Mouse (Mus musculus): ENCODE measurements around the gene Sptbn2. TPM values are rescaled to one million over a fixed set of nuclear protein-coding genes. Genes with fewer than 3 reads are reported as not detected.

Sptbn2 gene
- polyA plus RNA-seq, 1 experiment, result 132 TPM

GRCm38 (mm10) chr19:4729186-4729585, 18.2 kb downstream of the Sptbn2 start:
- Histone ChIP-seq H3K4me3 (replicated peaks; ENCODE audit: insufficient read depth, low read depth, low read length) (no peak overlapping the region), H3K27ac (ENCODE audit: insufficient read depth, low read length) (no peak overlapping the region), H3K4me1 (ENCODE audit: control insufficient read depth, insufficient read depth, low read length) (peaks cover 6% of the 10 kb centered on the region; the same call in 1 of the 2 replicates), H3K27me3 (ENCODE audit: control insufficient read depth, insufficient read depth, low read length) (no peaks in the 10 kb centered on the region)
- no peak for DNase-seq
- WGBS, result 78% methylated on average over 9 of the region's 9 CpGs
- no peak for TF ChIP-seq CTCF (IDR thresholded peaks at IDR 0.05; ENCODE audit: borderline replicate concordance, insufficient read depth, low read depth, low read length)

- Histone ChIP-seq H3K4me1 (ENCODE audit: control insufficient read depth, insufficient read depth, low read length) (peaks cover 6% of the 10 kb centered on the region; the same call in 1 of the 2 replicates), H3K27ac (ENCODE audit: insufficient read depth, low read length) (no peak overlapping the region), H3K4me3 (replicated peaks; ENCODE audit: insufficient read depth, low read depth, low read length) (no peak overlapping the region), H3K27me3 (ENCODE audit: control insufficient read depth, insufficient read depth, low read length) (no peaks in the 10 kb centered on the region)
- no peak for TF ChIP-seq POLR2A (IDR thresholded peaks at IDR 0.05; ENCODE audit: borderline replicate concordance, insufficient read depth, low read length)
- TF ChIP-seq CTCF (IDR thresholded peaks at IDR 0.05; ENCODE audit: borderline replicate concordance, insufficient read depth, low read depth, low read length), result no peak
- DNase-seq, result no peak
- 86% methylated on average over 3 of the region's 3 CpGs for WGBS
Measured at GRCm38 (mm10) chr19:4733052-4733451, 22.1 kb downstream of the Sptbn2 start.

GRCm38 (mm10) chr19:4737866-4738265, 26.9 kb downstream of the Sptbn2 start:
- TF ChIP-seq POLR2A (IDR thresholded peaks at IDR 0.05; ENCODE audit: borderline replicate concordance, insufficient read depth, low read length) (no peak), CTCF (IDR thresholded peaks at IDR 0.05; ENCODE audit: borderline replicate concordance, insufficient read depth, low read depth, low read length) (no peak)
- no peak for DNase-seq
- Histone ChIP-seq H3K27me3 (ENCODE audit: control insufficient read depth, insufficient read depth, low read length) (no peaks in the 10 kb centered on the region), H3K4me3 (replicated peaks; ENCODE audit: insufficient read depth, low read depth, low read length) (no peak overlapping the region), H3K27ac (ENCODE audit: insufficient read depth, low read length) (no peak overlapping the region; the same call in 1 of the 2 replicates), H3K4me1 (ENCODE audit: control insufficient read depth, insufficient read depth, low read length) (peaks cover 6% of the 10 kb centered on the region; the same call in 1 of the 2 replicates)
- 56% methylated on average over 13 of the region's 13 CpGs for WGBS

DNA sequence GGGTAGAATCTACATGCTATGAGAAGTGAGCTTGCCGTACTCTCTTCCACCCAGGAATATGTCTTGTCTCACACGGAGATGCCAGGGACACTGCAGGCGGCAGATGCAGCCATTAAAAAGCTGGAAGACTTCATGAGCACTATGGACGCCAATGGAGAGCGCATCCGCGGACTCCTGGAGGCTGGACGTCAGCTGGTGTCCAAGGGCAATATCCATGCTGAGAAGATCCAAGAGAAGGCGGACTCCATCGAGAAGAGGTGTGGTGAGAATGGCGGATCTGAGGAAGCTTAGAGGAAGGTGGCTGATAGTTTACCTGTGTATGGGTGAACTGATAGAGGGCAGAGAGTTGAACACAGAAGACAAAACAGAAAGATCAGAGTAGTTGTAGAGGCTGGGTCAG, 28.1 kb downstream of the Sptbn2 start:
- Histone ChIP-seq H3K4me3 (replicated peaks; ENCODE audit: insufficient read depth, low read depth, low read length) (no peak overlapping the region), H3K4me1 (ENCODE audit: control insufficient read depth, insufficient read depth, low read length) (no peaks in the 10 kb centered on the region; the same call in 1 of the 2 replicates), H3K27ac (ENCODE audit: insufficient read depth, low read length) (no peak overlapping the region), H3K27me3 (ENCODE audit: control insufficient read depth, insufficient read depth, low read length) (no peaks in the 10 kb centered on the region)
- WGBS, result 57% methylated on average over 11 of the region's 11 CpGs
- no peak for DNase-seq
- TF ChIP-seq POLR2A (IDR thresholded peaks at IDR 0.05; ENCODE audit: borderline replicate concordance, insufficient read depth, low read length) (no peak), CTCF (IDR thresholded peaks at IDR 0.05; ENCODE audit: borderline replicate concordance, insufficient read depth, low read depth, low read length) (no peak)

DNA sequence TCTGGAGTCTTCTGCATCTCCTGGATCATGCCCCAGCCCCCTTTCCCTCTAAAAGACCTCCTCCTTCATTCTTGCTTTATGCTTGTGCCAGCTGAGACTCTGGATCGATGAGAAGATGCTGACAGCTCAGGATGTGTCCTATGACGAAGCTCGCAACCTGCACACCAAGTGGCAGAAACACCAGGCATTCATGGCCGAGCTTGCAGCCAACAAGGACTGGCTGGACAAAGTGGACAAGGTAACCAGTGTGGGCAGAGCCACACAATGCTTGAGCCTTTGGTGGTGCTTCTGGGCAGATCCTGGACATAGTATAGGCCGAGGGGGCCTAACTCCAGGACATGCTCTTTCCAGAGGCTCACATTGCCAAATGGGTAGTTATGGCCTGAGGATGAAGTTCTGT, 28.8 kb downstream of the Sptbn2 start:
- TF ChIP-seq CTCF (IDR thresholded peaks at IDR 0.05; ENCODE audit: borderline replicate concordance, insufficient read depth, low read depth, low read length), result no peak
- TF ChIP-seq POLR2A (IDR thresholded peaks at IDR 0.05; ENCODE audit: borderline replicate concordance, insufficient read depth, low read length), result no peak
- DNase-seq, result no peak

DNA sequence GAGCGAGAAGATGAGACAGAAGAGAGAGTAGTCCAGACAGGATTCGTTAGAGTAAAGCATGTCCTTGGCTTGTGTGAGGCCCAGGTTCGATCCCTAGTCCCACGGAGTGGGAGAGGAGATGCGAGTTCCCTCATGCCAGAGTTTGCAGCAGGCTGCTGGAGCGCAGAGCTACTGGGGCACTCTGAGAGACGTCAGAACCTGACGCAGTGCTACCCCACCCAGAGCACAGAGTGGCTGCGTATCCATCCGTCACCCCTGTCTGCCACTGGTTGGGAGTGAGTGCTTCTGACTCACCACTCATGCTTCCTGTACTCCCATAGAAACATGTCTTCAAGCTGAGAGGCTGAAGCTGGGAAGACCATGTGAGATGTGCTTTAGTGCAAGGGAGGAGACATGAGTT, 30.5 kb downstream of the Sptbn2 start:
- TF ChIP-seq POLR2A (IDR thresholded peaks at IDR 0.05; ENCODE audit: borderline replicate concordance, insufficient read depth, low read length), result no peak
- TF ChIP-seq CTCF (IDR thresholded peaks at IDR 0.05; ENCODE audit: borderline replicate concordance, insufficient read depth, low read depth, low read length), result no peak
- no peak overlapping the region for H3K4me3 ChIP-seq (replicated peaks; ENCODE audit: insufficient read depth, low read depth, low read length)
- no peak for DNase-seq
- H3K4me1 ChIP-seq (ENCODE audit: control insufficient read depth, insufficient read depth, low read length), result peaks cover 13% of the 10 kb centered on the region
- 81% methylated on average over 10 of the region's 10 CpGs for WGBS
- H3K27me3 ChIP-seq (ENCODE audit: control insufficient read depth, insufficient read depth, low read length), result no peaks in the 10 kb centered on the region
- no peak overlapping the region for H3K27ac ChIP-seq (ENCODE audit: insufficient read depth, low read length)

More for the DNA sequence above, 28.8 kb downstream of the Sptbn2 start:
- no peak overlapping the region for H3K4me3 ChIP-seq (replicated peaks; ENCODE audit: insufficient read depth, low read depth, low read length)
- no peak overlapping the region for H3K27ac ChIP-seq (ENCODE audit: insufficient read depth, low read length)
- WGBS, result 89% methylated on average over 5 of the region's 5 CpGs
- H3K4me1 ChIP-seq (ENCODE audit: control insufficient read depth, insufficient read depth, low read length), result no peaks in the 10 kb centered on the region; the same call in 1 of the 2 replicates
- no peaks in the 10 kb centered on the region for H3K27me3 ChIP-seq (ENCODE audit: control insufficient read depth, insufficient read depth, low read length)

DNA sequence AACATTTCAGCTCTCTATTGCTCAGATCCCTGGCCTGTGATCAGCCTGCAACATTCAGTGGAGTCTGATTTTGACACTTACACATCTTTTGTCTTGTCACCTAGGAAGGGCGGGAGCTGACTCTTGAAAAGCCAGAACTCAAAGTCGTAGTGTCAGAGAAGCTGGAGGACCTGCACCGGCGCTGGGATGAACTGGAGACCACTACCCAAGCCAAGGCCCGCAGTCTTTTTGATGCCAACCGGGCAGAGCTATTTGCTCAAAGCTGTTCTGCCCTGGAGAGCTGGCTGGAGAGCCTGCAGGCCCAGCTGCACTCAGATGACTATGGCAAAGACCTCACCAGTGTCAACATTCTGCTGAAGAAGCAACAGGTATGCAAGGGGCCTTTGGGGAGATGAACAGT, 31.3 kb downstream of the Sptbn2 start:
- 87% methylated on average over 6 of the region's 6 CpGs for WGBS
- Histone ChIP-seq H3K27me3 (ENCODE audit: control insufficient read depth, insufficient read depth, low read length) (no peaks in the 10 kb centered on the region), H3K4me3 (replicated peaks; ENCODE audit: insufficient read depth, low read depth, low read length) (no peak overlapping the region), H3K27ac (ENCODE audit: insufficient read depth, low read length) (no peak overlapping the region), H3K4me1 (ENCODE audit: control insufficient read depth, insufficient read depth, low read length) (peaks cover 20% of the 10 kb centered on the region)
- DNase-seq, result peak in 1 of 2 experiments; percentile 14
- TF ChIP-seq CTCF (IDR thresholded peaks at IDR 0.05; ENCODE audit: borderline replicate concordance, insufficient read depth, low read depth, low read length) (no peak), POLR2A (IDR thresholded peaks at IDR 0.05; ENCODE audit: borderline replicate concordance, insufficient read depth, low read length) (no peak)

DNA sequence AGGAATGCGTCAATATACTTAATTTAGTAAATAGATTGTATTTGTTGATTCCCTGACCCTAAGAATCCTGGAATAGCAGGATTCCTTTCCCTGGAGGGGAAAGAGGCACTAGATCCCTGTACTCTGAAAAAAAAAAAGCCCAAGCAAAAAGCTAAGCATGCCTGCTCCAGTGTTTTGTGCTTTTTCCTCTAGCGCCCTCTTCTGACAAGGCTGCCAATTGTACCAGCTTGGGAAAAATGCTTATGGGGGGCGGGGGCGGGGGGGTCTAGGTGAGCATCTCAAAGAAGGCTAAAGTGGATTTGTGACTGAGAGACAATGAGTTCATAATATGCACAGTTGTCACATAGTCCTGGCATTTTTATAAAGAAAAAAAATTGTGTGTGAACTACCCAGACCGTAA, 32.6 kb downstream of the Sptbn2 start:
- H3K27ac ChIP-seq (ENCODE audit: insufficient read depth, low read length), result no peak overlapping the region
- WGBS, result 44% methylated on average over 5 of the region's 5 CpGs
- H3K4me3 ChIP-seq (replicated peaks; ENCODE audit: insufficient read depth, low read depth, low read length), result no peak overlapping the region
- H3K4me1 ChIP-seq (ENCODE audit: control insufficient read depth, insufficient read depth, low read length), result peaks cover 28% of the 10 kb centered on the region
- DNase-seq, result peak; percentile 44 to 48
- TF ChIP-seq CTCF (IDR thresholded peaks at IDR 0.05; ENCODE audit: borderline replicate concordance, insufficient read depth, low read depth, low read length) (peak; percentile 44; the same call in 1 of the 2 replicates), POLR2A (IDR thresholded peaks at IDR 0.05; ENCODE audit: borderline replicate concordance, insufficient read depth, low read length) (no peak)
- no peaks in the 10 kb centered on the region for H3K27me3 ChIP-seq (ENCODE audit: control insufficient read depth, insufficient read depth, low read length)

All from cerebellum, adult 2 months (tissue).